ENCODE assay signal across 17 mouse cellular contexts in genomic region chr2:5165941-5166361, GRCm38 (mm10). TPM values are rescaled to one million over a fixed set of nuclear protein-coding genes. Genes with fewer than 3 reads are reported as not detected.
DNase-seq lines count a peak whose midpoint lies in the region; ATAC-seq and TF ChIP-seq lines count a peak whose summit lies in the region.
"Had no signal": no experiment of that assay in that cellular context is flagged by ENCODE, and none has a peak within 500 bp of the region (broad histone marks: within the 10 kb centered on the region; RNA-seq: fewer than 3 reads in every experiment).

No protein-coding gene starts in this region.

- no peak for TF ChIP-seq CTCF in lung, postnatal 0 days (IDR thresholded peaks at IDR 0.05)

- H3K9ac ChIP-seq in lung, postnatal 0 days (replicated peaks; ENCODE audit: low read depth): no peak overlapping the region
- H3K9ac ChIP-seq in heart, embryonic 15.5 days: no peak overlapping the region
- H3K9ac ChIP-seq: embryonic facial prominence, embryonic 13.5 days; liver, embryonic 14.5 days; neural tube, embryonic 15.5 days had no signal

- no peak overlapping the region for H3K27ac ChIP-seq in lung, postnatal 0 days (ENCODE audit: low read length)
- H3K27ac ChIP-seq in heart, embryonic 15.5 days: no peak overlapping the region
- no peak overlapping the region for H3K27ac ChIP-seq in midbrain, embryonic 10.5 days (replicated peaks)
- H3K27ac ChIP-seq: embryonic facial prominence, embryonic 13.5 days; limb, embryonic 10.5 days; liver, embryonic 14.5 days; macrophage; neural tube, embryonic 15.5 days had no signal

- ATAC-seq in frontal cortex, adult (ENCODE audit: low TSS enrichment): peak; percentile 47; the same call in 1 of the 2 replicates
- ATAC-seq in lung, postnatal 0 days: peak; percentile 49
- peak; percentile 47; the same call in 1 of the 2 replicates for ATAC-seq in heart, embryonic 15.5 days (replicated peaks; ENCODE audit: insufficient number of reproducible peaks, insufficient read depth, low FRiP score, low read depth)
- ATAC-seq: forebrain, embryonic 14.5 days; hindbrain, embryonic 16.5 days; midbrain, embryonic 16.5 days had no signal

- H3K27me3 ChIP-seq in lung, postnatal 0 days (replicated peaks; ENCODE audit: insufficient read depth, low read length): no peaks in the 10 kb centered on the region
- H3K27me3 ChIP-seq in heart, embryonic 15.5 days: no peaks in the 10 kb centered on the region
- no peaks in the 10 kb centered on the region for H3K27me3 ChIP-seq in midbrain, embryonic 10.5 days (ENCODE audit: low read depth, poor library complexity, severe bottlenecking)
- H3K27me3 ChIP-seq: embryonic facial prominence, embryonic 13.5 days; neural tube, embryonic 15.5 days had no signal

- no peaks in the 10 kb centered on the region for H3K9me3 ChIP-seq in lung, postnatal 0 days (ENCODE audit: low read length)
- no peaks in the 10 kb centered on the region for H3K9me3 ChIP-seq in heart, embryonic 15.5 days (replicated peaks)
- no peaks in the 10 kb centered on the region for H3K9me3 ChIP-seq in midbrain, embryonic 10.5 days (replicated peaks)
- H3K9me3 ChIP-seq: embryonic facial prominence, embryonic 13.5 days; limb, embryonic 10.5 days; neural tube, embryonic 15.5 days had no signal

- DNase-seq in frontal cortex, postnatal 36 days (ENCODE audit: low spot score in 2 of 2): no peak
- DNase-seq in lung, postnatal 0 days (ENCODE audit: low spot score): peak; percentile 14
- no peak for DNase-seq in lung, postnatal 14 days
- DNase-seq in 3T3-L1 (ENCODE audit: low read depth, low spot score): peak; percentile 82
- no peak for DNase-seq in midbrain, embryonic 10.5 days (ENCODE audit: low spot score)
- no peak for DNase-seq in cerebellum, adult 11-12 months
- DNase-seq: cerebellum, postnatal 25 days had no signal

- no peaks in the 10 kb centered on the region for H3K36me3 ChIP-seq in lung, postnatal 0 days (ENCODE audit: insufficient read depth, low read length)
- no peaks in the 10 kb centered on the region for H3K36me3 ChIP-seq in heart, embryonic 15.5 days
- H3K36me3 ChIP-seq in midbrain, embryonic 10.5 days: no peaks in the 10 kb centered on the region
- H3K36me3 ChIP-seq: embryonic facial prominence, embryonic 13.5 days; limb, embryonic 10.5 days; neural tube, embryonic 15.5 days had no signal

- H3K4me3 ChIP-seq in lung, postnatal 0 days (ENCODE audit: low read depth, low read length): no peak overlapping the region
- no peak overlapping the region for H3K4me3 ChIP-seq in heart, embryonic 15.5 days
- no peak overlapping the region for H3K4me3 ChIP-seq in midbrain, embryonic 10.5 days
- H3K4me3 ChIP-seq: embryonic facial prominence, embryonic 13.5 days; limb, embryonic 10.5 days; neural tube, embryonic 15.5 days had no signal

- no peaks in the 10 kb centered on the region for H3K4me1 ChIP-seq in lung, postnatal 0 days (ENCODE audit: insufficient read depth, low read depth, low read length)
- peaks cover 3% of the 10 kb centered on the region for H3K4me1 ChIP-seq in heart, embryonic 15.5 days (replicated peaks)
- no peaks in the 10 kb centered on the region for H3K4me1 ChIP-seq in midbrain, embryonic 10.5 days
- H3K4me1 ChIP-seq: neural tube, embryonic 15.5 days had no signal

- WGBS in lung, postnatal 0 days: 34% methylated on average over 4 of the region's 4 CpGs
- 33% methylated on average over 4 of the region's 4 CpGs for WGBS in heart, embryonic 15.5 days
- WGBS in midbrain, embryonic 10.5 days: 78% methylated on average over 4 of the region's 4 CpGs

- H3K4me2 ChIP-seq in lung, postnatal 0 days (replicated peaks; ENCODE audit: low read depth, low read length): no peak overlapping the region
- no peak overlapping the region for H3K4me2 ChIP-seq in heart, embryonic 15.5 days
- H3K4me2 ChIP-seq: embryonic facial prominence, embryonic 13.5 days; neural tube, embryonic 15.5 days had no signal

- no peak for TF ChIP-seq EP300 in lung, postnatal 0 days (IDR thresholded peaks at IDR 0.05)

RNA-seq across cellular contexts. Expression of gene Ccdc3, which starts 28.4 kb away (rescaled TPM):
- 6.5 TPM in 2 replicates for polyA plus RNA-seq in lung, postnatal 0 days (2015; fragmentation: Nextera tagmentation; extraction: Ambion mirVana)
- polyA plus RNA-seq in heart, embryonic 15.5 days (2015; fragmentation: Nextera tagmentation; extraction: Ambion mirVana): 6.8 and 9.4 TPM in 2 replicates
- polyA plus RNA-seq in midbrain, embryonic 10.5 days (2016; fragmentation: Nextera tagmentation; extraction: Ambion mirVana): 3.6 and 4.4 TPM in 2 replicates
- polyA plus RNA-seq: macrophage had no signal

Comparison
In these comparisons a context has a peak if more than half of its experiments do, and no peak if none do; other contexts are left out.
1. DNase-seq: peak in lung, postnatal 0 days (single experiment) and 3T3-L1 (single experiment); none in frontal cortex, postnatal 36 days (0 of 2), lung, postnatal 14 days (single experiment), midbrain, embryonic 10.5 days (single experiment) and cerebellum, adult 11-12 months (single experiment).
2. Peak in every context shown above with its lines, with median percentiles within 50 percentile points of each other: ATAC-seq.